Mouse (Mus musculus) kidney, embryonic 14.5 days (tissue): Measurements from ENCODE around the gene Itga5. TPM values are rescaled to one million over a fixed set of nuclear protein-coding genes. Genes with fewer than 3 reads are reported as not detected.

Source experiments
- ATAC-seq: fragments of 200-750 bp; cut with Nextera tagmentation; 2 replicates; pipeline ENCODE4 v1.8.0; 2017; ENCODE audit warnings: moderate number of reproducible peaks, mild to moderate bottlenecking, moderate TSS enrichment, moderate library complexity; ENCODE audit not compliant: low FRiP score, low TSS enrichment
- H3K27ac ChIP-seq: fragments of 300-500 bp; sonication (generic); 2 replicates; pipeline ENCODE4 v1.5.1; 2014; ENCODE audit warnings: low read depth, mild to moderate bottlenecking, low read length, moderate library complexity, mixed read lengths
- H3K27me3 ChIP-seq: fragments of 300-500 bp; sonication (generic); 2 replicates; pipeline ENCODE4 v1.6.1; 2014; ENCODE audit warnings: mild to moderate bottlenecking, low read length; ENCODE audit not compliant: control insufficient read depth, insufficient read depth
- H3K36me3 ChIP-seq: fragments of 300-500 bp; sonication (generic); 2 replicates; pipeline ENCODE4 v1.6.1; 2014; ENCODE audit warnings: low read length, mixed read lengths; ENCODE audit not compliant: control insufficient read depth, insufficient read depth
- H3K4me1 ChIP-seq: fragments of 300-500 bp; sonication (generic); 2 replicates; pipeline ENCODE4 v1.6.1; 2014; ENCODE audit warnings: low read length, mixed read lengths; ENCODE audit not compliant: control insufficient read depth, insufficient read depth
- H3K4me2 ChIP-seq: fragments of 300-500 bp; sonication (generic); replicated peaks from 2 replicates; pipeline ENCODE4 v1.6.1; 2014; ENCODE audit warnings: low read depth, mild to moderate bottlenecking, low read length
- H3K4me3 ChIP-seq: fragments of 300-500 bp; sonication (generic); 2 replicates; pipeline ENCODE4 v1.5.1; 2014; ENCODE audit warnings: mild to moderate bottlenecking, low read length
- H3K9ac ChIP-seq: fragments of 300-500 bp; sonication (generic); 2 replicates; pipeline ENCODE4 v1.6.1; 2014; ENCODE audit warnings: low read depth, mild to moderate bottlenecking, low read length, moderate library complexity
- H3K9me3 ChIP-seq: fragments of 300-500 bp; sonication (generic); 2 replicates; pipeline ENCODE4 v1.6.1; 2016; ENCODE audit warnings: low read length; ENCODE audit not compliant: control insufficient read depth
- WGBS: fragments of 180-500 bp; shearing (Covaris S2); extraction: QIAGEN DNeasy Blood & Tissue Kit; methylation state at CpG from one replicate; pipeline ENCODE4 v1.1.7; 2014; 5-methylcytosine and 5-hydroxymethylcytosine counted together
- polyA plus RNA-seq: library from polyadenylated mRNA; unstranded; fragments of >200 nt; fragmentation: Nextera tagmentation; extraction: Ambion mirVana; gene quantifications from 2 replicates; pipeline ENCODE4 v1.2.1, GENCODE M21; 2014

Itga5 gene
- polyA plus RNA-seq, 1 experiment from 2014 or later = 37.4 TPM

DNA sequence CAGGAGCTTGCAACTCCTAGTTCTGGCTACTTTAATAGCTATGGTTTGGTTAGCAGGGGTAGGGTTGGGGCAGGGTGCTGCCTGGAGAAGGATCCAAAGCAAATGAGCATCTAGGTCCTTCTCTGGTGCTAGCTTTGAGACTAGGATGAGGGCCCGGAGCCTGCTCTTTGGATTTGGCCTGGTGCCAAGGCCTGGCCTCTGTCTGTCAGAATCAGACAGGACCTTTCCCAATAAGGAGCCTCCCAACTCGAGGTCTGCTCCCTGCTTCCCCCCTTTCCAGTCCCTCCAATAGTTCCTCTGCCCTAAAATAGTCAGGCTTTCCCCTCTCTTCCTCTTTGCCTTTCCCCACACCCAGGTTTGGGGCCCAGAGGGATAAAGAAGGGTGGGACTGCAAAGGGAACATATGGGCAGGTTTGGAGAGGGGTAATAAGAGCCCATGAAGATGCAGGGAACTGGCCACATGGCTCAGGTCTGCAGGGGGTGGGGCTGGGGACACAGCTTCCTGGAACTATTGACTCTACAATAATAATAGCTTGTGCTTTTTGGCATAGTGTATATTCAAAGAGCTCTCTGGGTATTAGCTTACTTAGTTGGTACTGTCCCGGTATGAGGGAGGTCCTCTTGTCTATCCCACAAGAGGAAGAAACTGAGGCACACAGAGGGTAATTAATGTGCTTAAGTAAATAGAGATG is 12.2 kb upstream of the Itga5 start:
- Histone ChIP-seq H3K4me2 (no peak overlapping the region), H3K4me1 (peaks cover 23% of the 10 kb centered on the region), H3K27me3 (no peaks in the 10 kb centered on the region), H3K9me3 (no peaks in the 10 kb centered on the region), H3K4me3 (no peak overlapping the region), H3K9ac (no peak overlapping the region), H3K27ac (no peak overlapping the region), H3K36me3 (no peaks in the 10 kb centered on the region)
- 60% methylated on average over 3 of the region's 3 CpGs for WGBS
- no peak for ATAC-seq

DNA sequence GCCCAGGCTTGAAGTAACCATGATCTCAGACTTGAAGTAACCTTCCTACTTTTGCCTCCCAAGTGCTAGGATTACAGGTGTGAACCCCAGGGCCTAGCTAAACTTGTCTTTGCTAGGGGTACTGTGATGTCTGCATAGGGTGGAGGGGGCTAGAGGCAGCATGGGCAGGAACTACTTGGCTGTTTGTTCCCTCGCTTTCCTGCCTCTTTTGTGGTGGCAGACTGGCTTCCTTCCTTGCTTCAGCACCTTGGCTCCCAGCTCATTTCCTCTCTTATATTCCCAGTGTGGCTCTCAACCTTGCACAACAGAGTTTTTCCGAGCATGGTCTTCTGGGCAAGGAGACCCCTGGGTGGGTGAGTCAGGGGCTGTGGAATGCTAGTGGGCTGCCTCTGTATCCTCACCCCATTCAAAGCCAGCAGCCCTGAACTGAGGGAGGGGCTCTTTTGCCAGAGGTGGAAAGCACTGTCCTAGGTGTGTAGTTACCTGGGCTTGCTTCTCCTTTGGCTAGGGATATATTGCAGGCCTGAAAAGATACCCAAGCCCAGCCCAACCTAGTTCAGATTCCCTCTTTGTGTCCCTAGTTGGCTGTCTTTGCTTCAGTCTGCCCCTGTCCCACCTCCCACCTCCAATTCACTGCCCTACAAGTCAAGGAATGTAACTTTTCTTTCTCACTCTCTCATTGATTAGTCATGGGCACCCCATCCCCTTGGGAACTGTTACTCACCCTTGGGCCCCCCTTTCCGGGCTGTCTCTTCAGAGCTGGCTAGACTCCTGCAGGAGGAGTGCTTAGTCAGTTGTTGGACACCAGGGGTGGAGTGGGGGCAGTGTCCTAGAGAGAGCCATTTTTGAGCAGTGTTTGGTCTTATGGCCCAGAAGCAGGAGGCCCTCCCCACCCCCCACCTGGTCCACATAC is 11.4 kb upstream of the Itga5 start:
- ATAC-seq = peak; percentile 25; the same call in 1 of the 2 replicates
- Histone ChIP-seq H3K4me3 (no peak overlapping the region), H3K4me2 (no peak overlapping the region), H3K27ac (no peak overlapping the region; the same call in 1 of the 2 replicates), H3K36me3 (no peaks in the 10 kb centered on the region), H3K4me1 (peaks cover 16% of the 10 kb centered on the region), H3K9ac (no peak overlapping the region), H3K9me3 (no peaks in the 10 kb centered on the region), H3K27me3 (no peaks in the 10 kb centered on the region)
- WGBS = 57% methylated on average over 3 of the region's 3 CpGs

DNA sequence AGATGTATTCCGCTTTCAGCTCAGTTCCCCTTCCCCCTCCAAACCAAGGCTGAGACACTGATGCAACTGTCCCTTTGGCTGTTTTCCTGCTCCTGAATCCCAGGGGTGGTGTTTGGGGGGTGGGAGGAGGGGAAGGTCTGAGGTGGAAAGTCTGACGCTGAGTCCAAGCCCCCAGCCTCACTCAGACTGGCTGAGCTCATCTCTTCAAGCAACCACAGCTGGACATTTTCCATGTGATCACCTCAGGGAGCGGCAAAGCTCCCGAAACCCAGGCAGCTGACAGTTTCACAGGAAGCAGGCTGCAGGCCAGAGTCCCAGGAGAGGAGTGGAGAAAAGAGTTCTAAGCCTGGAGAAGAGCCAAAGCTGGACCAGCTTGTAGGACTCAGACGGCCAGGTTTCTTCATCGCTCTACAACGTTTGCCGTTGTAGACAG is 10.3 kb upstream of the Itga5 start:
- WGBS = 54% methylated on average over 8 of the region's 8 CpGs

DNA sequence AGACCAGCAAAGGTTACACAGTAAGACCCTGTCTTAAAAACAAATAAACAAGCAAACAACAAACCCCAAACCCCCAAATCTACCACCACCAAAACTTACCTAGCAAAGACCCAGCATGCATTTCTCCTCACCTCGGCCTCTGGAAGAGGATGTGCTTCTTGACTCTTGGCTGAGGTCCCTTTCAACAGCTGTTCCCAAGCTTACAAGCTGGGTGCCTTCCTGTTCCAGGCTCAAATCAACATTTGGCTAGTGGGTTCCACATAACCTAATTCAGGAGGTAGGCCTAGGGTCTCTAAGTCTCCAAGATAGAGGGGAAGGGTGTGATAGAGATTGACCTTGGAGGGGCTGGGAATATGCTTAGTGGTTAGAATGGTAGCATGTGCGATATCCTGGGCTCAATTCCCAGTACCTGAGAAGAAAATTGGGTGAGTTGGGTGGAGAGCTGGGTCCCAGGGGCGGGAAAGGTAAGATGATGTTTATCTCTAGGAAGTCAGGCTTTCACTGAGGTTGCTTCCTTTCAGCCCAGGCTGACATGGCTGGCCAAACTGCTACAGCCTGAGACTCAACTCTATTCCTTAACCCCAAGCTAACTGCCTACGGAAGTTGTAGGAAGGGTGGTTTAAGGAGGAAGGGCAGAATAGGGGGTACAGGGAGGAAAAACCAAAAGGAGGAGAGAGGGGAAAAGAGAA is 8.7 kb upstream of the Itga5 start:
- H3K27me3 ChIP-seq = no peaks in the 10 kb centered on the region
- H3K9ac ChIP-seq = no peak overlapping the region
- H3K9me3 ChIP-seq = no peaks in the 10 kb centered on the region
- WGBS = 91% methylated on average over 4 of the region's 4 CpGs
- no peak overlapping the region for H3K4me2 ChIP-seq
- no peak overlapping the region for H3K27ac ChIP-seq
- ATAC-seq = no peak
- peaks cover 12% of the 10 kb centered on the region; the same call in 1 of the 2 replicates for H3K4me1 ChIP-seq
- H3K4me3 ChIP-seq = no peak overlapping the region
- H3K36me3 ChIP-seq = no peaks in the 10 kb centered on the region

More for the DNA sequence above, 10.3 kb upstream of the Itga5 start:
- Histone ChIP-seq H3K4me1 (peaks cover 9% of the 10 kb centered on the region; the same call in 1 of the 2 replicates), H3K9me3 (no peaks in the 10 kb centered on the region), H3K9ac (no peak overlapping the region), H3K4me3 (no peak overlapping the region), H3K36me3 (no peaks in the 10 kb centered on the region), H3K27me3 (no peaks in the 10 kb centered on the region), H3K27ac (peak overlapping the region; percentile 47; the same call in 1 of the 2 replicates), H3K4me2 (no peak overlapping the region)
- 0 out of 2 replicates have a peak, but pooled peaks have one; percentile 32 for ATAC-seq

DNA sequence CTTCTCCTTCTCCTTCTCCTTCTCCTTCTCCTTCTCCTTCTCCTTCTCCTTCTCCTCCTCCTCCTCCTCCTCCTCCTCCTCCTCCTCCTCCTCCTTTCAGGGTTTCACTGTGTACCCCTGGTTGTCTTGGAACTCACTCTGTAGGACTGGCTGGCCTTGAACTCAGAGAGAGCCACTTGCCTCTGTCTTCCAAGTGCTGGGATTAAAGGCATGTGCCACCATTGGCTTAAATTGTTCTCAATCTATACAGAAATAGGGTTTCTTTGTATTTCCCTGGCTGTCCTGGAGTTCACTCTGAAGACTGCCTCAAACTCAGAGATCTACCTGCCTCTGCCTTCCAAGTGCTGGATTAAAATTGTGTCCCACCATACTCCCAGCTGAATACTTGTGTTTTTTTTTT is 5.9 kb upstream of the Itga5 start:
- Histone ChIP-seq H3K36me3 (no peaks in the 10 kb centered on the region), H3K9ac (no peak overlapping the region), H3K27me3 (no peaks in the 10 kb centered on the region), H3K27ac (no peak overlapping the region), H3K9me3 (no peaks in the 10 kb centered on the region), H3K4me1 (peaks cover 12% of the 10 kb centered on the region; the same call in 1 of the 2 replicates), H3K4me3 (no peak overlapping the region), H3K4me2 (no peak overlapping the region)
- ATAC-seq = no peak

- H3K9me3 ChIP-seq = no peaks in the 10 kb centered on the region
- no peak overlapping the region for H3K4me3 ChIP-seq
- no peak for ATAC-seq
- H3K27ac ChIP-seq = no peak overlapping the region
- H3K4me1 ChIP-seq = peaks cover 17% of the 10 kb centered on the region; the same call in 1 of the 2 replicates
- no peaks in the 10 kb centered on the region for H3K27me3 ChIP-seq
- WGBS = 78% methylated on average over 1 of the region's 1 CpGs
- H3K9ac ChIP-seq = no peak overlapping the region
- H3K4me2 ChIP-seq = no peak overlapping the region
- no peaks in the 10 kb centered on the region for H3K36me3 ChIP-seq
These were observed 5.2 kb upstream of the Itga5 start for GRCm38 (mm10) chr15:103371741-103372140.

- H3K27me3 ChIP-seq = no peaks in the 10 kb centered on the region
- no peak overlapping the region for H3K9ac ChIP-seq
- H3K36me3 ChIP-seq = no peaks in the 10 kb centered on the region
- no peak overlapping the region for H3K4me2 ChIP-seq
- H3K9me3 ChIP-seq = no peaks in the 10 kb centered on the region
- no peak; the same call in 1 of the 2 replicates for ATAC-seq
- WGBS = 5% methylated on average over 2 of the region's 2 CpGs
- H3K4me1 ChIP-seq = peaks cover 12% of the 10 kb centered on the region; the same call in 1 of the 2 replicates
- H3K4me3 ChIP-seq = no peak overlapping the region
- no peak overlapping the region for H3K27ac ChIP-seq
These were observed 4.6 kb upstream of the Itga5 start for GRCm38 (mm10) chr15:103371208-103371607.

DNA sequence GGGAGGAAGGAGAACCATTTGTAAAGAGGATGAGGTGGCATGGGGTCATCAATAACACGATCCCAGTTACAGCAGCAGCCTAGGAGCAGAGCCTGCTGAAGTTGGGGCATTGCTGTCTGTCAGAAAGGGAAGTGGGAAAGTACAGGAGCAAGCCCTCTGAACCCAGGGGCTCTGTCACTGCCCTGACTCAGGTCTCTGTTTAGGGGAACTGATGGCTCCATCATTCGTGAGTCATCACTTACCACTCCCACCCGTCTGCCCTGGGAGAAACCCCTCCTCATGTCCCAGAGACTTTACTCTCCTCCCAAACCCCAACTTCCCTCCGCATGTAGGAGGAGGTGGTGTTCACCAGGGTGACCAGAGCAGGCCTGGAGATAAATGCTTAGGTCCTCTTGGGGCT is 3.9 kb upstream of the Itga5 start:
- H3K27ac ChIP-seq = no peak overlapping the region
- no peak overlapping the region for H3K4me3 ChIP-seq
- 17% methylated on average over 4 of the region's 4 CpGs for WGBS
- no peaks in the 10 kb centered on the region for H3K9me3 ChIP-seq
- H3K27me3 ChIP-seq = no peaks in the 10 kb centered on the region
- peaks cover 11% of the 10 kb centered on the region; the same call in 1 of the 2 replicates for H3K4me1 ChIP-seq
- H3K36me3 ChIP-seq = no peaks in the 10 kb centered on the region
- no peak overlapping the region for H3K9ac ChIP-seq
- ATAC-seq = no peak
- H3K4me2 ChIP-seq = no peak overlapping the region
